Mouse (Mus musculus) CH12.LX (cell line): ENCODE results near the gene Dner. TPM values are rescaled to one million over a fixed set of nuclear protein-coding genes. Genes with fewer than 3 reads are reported as not detected.

Experiments
- DNase-seq: peaks from one replicate; pipeline ENCODE4 v3.0.0-alpha.2; 2013; ENCODE audit errors: extremely low read depth
- H3K27ac ChIP-seq: 2 replicates; pipeline ENCODE4 v1.5.1; 2012; ENCODE audit warnings: low read depth, mild to moderate bottlenecking, control low read depth, moderate library complexity; ENCODE audit not compliant: insufficient read depth
- H3K27me3 ChIP-seq: replicated peaks from 2 replicates; pipeline ENCODE3; 2012; ENCODE audit warnings: inconsistent platforms
- H3K36me3 ChIP-seq, 2 experiments: replicated peaks in 1 of 2; 2 replicates each; pipeline versions ENCODE3 to v1.6.1; 2012; ENCODE audit warnings: inconsistent platforms in 1 of 2, low read length in 1 of 2, mild to moderate bottlenecking in 1 of 2, mixed read lengths in 1 of 2, moderate library complexity in 1 of 2; ENCODE audit not compliant: control insufficient read depth in 1 of 2, insufficient read depth in 1 of 2
- H3K4me1 ChIP-seq, 2 experiments: 2 replicates each; pipeline ENCODE4 v1.6.1; 2012; ENCODE audit warnings: inconsistent platforms in 1 of 2, moderate library complexity in 1 of 2; ENCODE audit not compliant: insufficient read depth in 2 of 2, control insufficient read depth in 1 of 2
- H3K4me2 ChIP-seq: 2 replicates; pipeline ENCODE4 v1.6.1; 2012; ENCODE audit warnings: low read depth, mild to moderate bottlenecking, control low read depth; ENCODE audit not compliant: poor library complexity, insufficient read depth, severe bottlenecking
- H3K4me3 ChIP-seq, 3 experiments: fragments of 150-350 bp in 1 of 3; sonication (generic) in 1 of 3; replicated peaks in 1 of 3; 2 replicates each; pipeline versions ENCODE3 to v1.5.1; 2011 to 2012; ENCODE audit warnings: low read depth in 2 of 3, low read length in 2 of 3, mild to moderate bottlenecking in 2 of 3, moderate library complexity in 2 of 3, control low read depth in 1 of 3, improper control_type of control experiment in 1 of 3, inconsistent platforms in 1 of 3, mixed read lengths in 1 of 3; ENCODE audit not compliant: poor library complexity in 1 of 3
- H3K79me2 ChIP-seq: replicated peaks from 2 replicates; pipeline ENCODE4 v1.6.1; 2012; ENCODE audit warnings: mild to moderate bottlenecking, moderate library complexity; ENCODE audit not compliant: control insufficient read depth, poor library complexity, insufficient read depth, severe bottlenecking; ENCODE audit errors: extremely low read depth
- H3K9ac ChIP-seq: 2 replicates; pipeline ENCODE4 v1.6.1; 2012; ENCODE audit warnings: low read depth, mild to moderate bottlenecking, control low read depth, moderate library complexity; ENCODE audit not compliant: insufficient read depth
- H3K9me3 ChIP-seq: replicated peaks from 2 replicates; pipeline ENCODE3; 2012; ENCODE audit warnings: low read length, inconsistent platforms, mixed read lengths
- BHLHE40 ChIP-seq: IDR thresholded peaks from 2 replicates; pipeline ENCODE4 v1.6.1; 2011; ENCODE audit warnings: mild to moderate bottlenecking, low read depth, low read length, improper control_type of control experiment
- CHD1 ChIP-seq: IDR thresholded peaks from 2 replicates; pipeline ENCODE4 v1.6.1; 2012; ENCODE audit warnings: low read depth, low read length, improper control_type of control experiment, inconsistent platforms
- CHD2 ChIP-seq: IDR thresholded peaks from 2 replicates; pipeline ENCODE4 v1.6.1; 2011; ENCODE audit warnings: low read length, improper control_type of control experiment
- CTCF ChIP-seq, 2 experiments: IDR thresholded peaks in 1 of 2; conservative IDR thresholded peaks in 1 of 2; 2 replicates each; pipeline ENCODE4 v1.5.1; 2011 to 2012; ENCODE audit warnings: low read depth in 2 of 2, low read length in 2 of 2, improper control_type of control experiment in 1 of 2, inconsistent platforms in 1 of 2, mild to moderate bottlenecking in 1 of 2, moderate library complexity in 1 of 2
- EP300 ChIP-seq: IDR thresholded peaks from 2 replicates; pipeline ENCODE4 v1.6.1; 2011; ENCODE audit warnings: low read length, improper control_type of control experiment
- GABPA ChIP-seq: IDR thresholded peaks from 2 replicates; pipeline ENCODE4 v1.6.1; 2012; ENCODE audit warnings: low read depth, low read length, improper control_type of control experiment, inconsistent platforms; ENCODE audit not compliant: insufficient replicate concordance
- HCFC1 ChIP-seq: IDR thresholded peaks from 2 replicates; pipeline ENCODE4 v1.6.1; 2012; ENCODE audit warnings: low read depth, mild to moderate bottlenecking, inconsistent platforms, low read length, improper control_type of control experiment
- JUN ChIP-seq: IDR thresholded peaks from 2 replicates; pipeline ENCODE4 v1.6.1; 2011; ENCODE audit warnings: low read depth, mild to moderate bottlenecking, low read length, improper control_type of control experiment, moderate library complexity; ENCODE audit not compliant: insufficient read depth
- KAT2A ChIP-seq: IDR thresholded peaks from 2 replicates; pipeline ENCODE4 v1.6.1; 2012; ENCODE audit warnings: low read length, improper control_type of control experiment, inconsistent platforms; ENCODE audit not compliant: insufficient replicate concordance
- MAZ ChIP-seq: IDR thresholded peaks from 2 replicates; pipeline ENCODE4 v1.6.1; 2012; ENCODE audit warnings: low read depth, mild to moderate bottlenecking, inconsistent platforms, low read length, improper control_type of control experiment, moderate library complexity
- MEF2A ChIP-seq: IDR thresholded peaks from 2 replicates; pipeline ENCODE4 v1.6.1; 2014; ENCODE audit warnings: low read depth, mild to moderate bottlenecking, inconsistent platforms, low read length, improper control_type of control experiment, borderline replicate concordance
- MYC ChIP-seq: IDR thresholded peaks from 2 replicates; pipeline ENCODE4 v1.6.1; 2011; ENCODE audit warnings: low read depth, mild to moderate bottlenecking, improper control_type of control experiment, low read length
- POLR2A ChIP-seq: IDR thresholded peaks from 2 replicates; pipeline ENCODE4 v1.6.1; 2011; ENCODE audit warnings: low read depth, mild to moderate bottlenecking, improper control_type of control experiment, low read length
- RAD21 ChIP-seq: IDR thresholded peaks from 2 replicates; pipeline ENCODE4 v1.6.1; 2011; ENCODE audit warnings: low read depth, mild to moderate bottlenecking, low read length, improper control_type of control experiment, moderate library complexity
- RCOR1 ChIP-seq: conservative IDR thresholded peaks from 2 replicates; pipeline ENCODE4 v1.6.1; 2012; ENCODE audit warnings: low read depth, mild to moderate bottlenecking, inconsistent platforms, low read length, improper control_type of control experiment
- SIN3A ChIP-seq: IDR thresholded peaks from 2 replicates; pipeline ENCODE4 v1.6.1; 2012; ENCODE audit warnings: low read length, improper control_type of control experiment, inconsistent platforms
- TBP ChIP-seq: conservative IDR thresholded peaks from 2 replicates; pipeline ENCODE4 v1.6.1; 2011; ENCODE audit warnings: low read depth, low read length, improper control_type of control experiment
- TCF12 ChIP-seq: IDR thresholded peaks from 2 replicates; pipeline ENCODE4 v1.6.1; 2014; ENCODE audit warnings: low read depth, mild to moderate bottlenecking, inconsistent platforms, low read length, improper control_type of control experiment
- UBTF ChIP-seq: IDR thresholded peaks from 2 replicates; pipeline ENCODE4 v1.6.1; 2012; ENCODE audit warnings: low read depth, mild to moderate bottlenecking, inconsistent platforms, low read length, improper control_type of control experiment, moderate library complexity
- USF1 ChIP-seq: IDR thresholded peaks from 2 replicates; pipeline ENCODE4 v1.6.1; 2014; ENCODE audit warnings: low read depth, mild to moderate bottlenecking, inconsistent platforms, low read length, improper control_type of control experiment
- ZC3H11A ChIP-seq: IDR thresholded peaks from 2 replicates; pipeline ENCODE4 v1.6.1; 2012; ENCODE audit warnings: low read depth, mild to moderate bottlenecking, inconsistent platforms, low read length, improper control_type of control experiment
- ZKSCAN1 ChIP-seq: IDR thresholded peaks from 2 replicates; pipeline ENCODE4 v1.6.1; 2012; ENCODE audit warnings: low read depth, inconsistent platforms, low read length, improper control_type of control experiment, borderline replicate concordance
- ZMIZ1 ChIP-seq: IDR thresholded peaks from 2 replicates; pipeline ENCODE4 v1.6.1; 2012; ENCODE audit warnings: low read depth, mild to moderate bottlenecking, inconsistent platforms, low read length, improper control_type of control experiment
- ZNF384 ChIP-seq: IDR thresholded peaks from 2 replicates; pipeline ENCODE4 v1.6.1; 2012; ENCODE audit warnings: low read depth, low read length, improper control_type of control experiment, inconsistent platforms
- dilution Hi-C: fragments of 300-500 bp; cut with MboI; formaldehyde crosslinking; loops from 2 replicates; pipeline ENCODE4 v1.14.3; 2020; ENCODE audit warnings: low sequenced_read_pairs; ENCODE audit not compliant: extremely low pct_unique_long_range_greater_than_20kb, extremely low pct_ligation_motif_present
- in situ Hi-C: fragments of 300-500 bp; cut with MboI; formaldehyde crosslinking; loops from 3 replicates; pipeline ENCODE4 v1.14.3; 2019; ENCODE audit warnings: low sequenced_read_pairs, low pct_ligation_motif_present, low pct_unique_long_range_greater_than_20kb, mixed read lengths
- polyA plus RNA-seq: library from polyadenylated mRNA; unstranded; fragments of >175 nt; gene quantifications from 2 replicates; pipeline ENCODE4 v1.2.1, GENCODE M21; 2012; ENCODE audit warnings: low read depth; ENCODE audit not compliant: insufficient read length
- total RNA-seq, 2 experiments: library from RNA; depleted of rRNA; stranded (reverse); fragments of 300-350 nt in 1 of 2; fragments of >200 nt in 1 of 2; gene quantifications; 2 replicates each; pipeline ENCODE4 v1.2.3; 2012 to 2014

Gene Dner
- total and polyA plus RNA-seq, 3 experiments: not detected

DNA sequence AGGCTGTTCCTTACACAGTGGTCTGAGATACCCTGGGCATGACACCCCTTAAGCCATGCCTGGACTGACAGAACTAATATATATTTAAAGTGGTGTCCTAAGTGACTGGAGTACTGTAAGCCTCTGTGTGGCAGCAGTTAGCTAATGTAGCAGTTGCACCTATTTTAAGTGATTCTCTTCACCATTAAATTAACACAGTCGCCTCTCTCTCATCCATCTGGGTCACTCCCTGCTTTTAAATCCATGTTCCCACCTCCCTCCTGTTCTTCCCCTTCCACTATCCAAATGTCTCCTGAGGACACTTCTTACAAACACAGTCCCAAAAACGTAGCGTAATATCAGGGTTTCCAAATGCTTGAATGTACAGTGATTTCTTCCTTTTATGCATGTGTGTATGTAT, 281.6 kb downstream of the Dner start:
- no peak for TF ChIP-seq ZC3H11A
- no peak for TF ChIP-seq TBP
- TF ChIP-seq RCOR1: no peak
- no peak for TF ChIP-seq ZMIZ1
- TF ChIP-seq EP300: no peak
- no peak for TF ChIP-seq HCFC1
- TF ChIP-seq RAD21: no peak
- TF ChIP-seq USF1: no peak
- TF ChIP-seq, all 38 proteins: peak for 0
- Histone ChIP-seq H3K36me3 (no peaks in the 10 kb centered on the region), H3K79me2 (no peaks in the 10 kb centered on the region), H3K9me3 (no peaks in the 10 kb centered on the region), H3K27ac (no peak overlapping the region), H3K4me3 (no peak overlapping the region), H3K9ac (no peak overlapping the region), H3K27me3 (no peaks in the 10 kb centered on the region), H3K4me2 (no peak overlapping the region), H3K4me1 (no peaks in the 10 kb centered on the region)
- no peak for DNase-seq
- dilution Hi-C loops: no loop called here
- in situ Hi-C loops: no loop called here

DNA sequence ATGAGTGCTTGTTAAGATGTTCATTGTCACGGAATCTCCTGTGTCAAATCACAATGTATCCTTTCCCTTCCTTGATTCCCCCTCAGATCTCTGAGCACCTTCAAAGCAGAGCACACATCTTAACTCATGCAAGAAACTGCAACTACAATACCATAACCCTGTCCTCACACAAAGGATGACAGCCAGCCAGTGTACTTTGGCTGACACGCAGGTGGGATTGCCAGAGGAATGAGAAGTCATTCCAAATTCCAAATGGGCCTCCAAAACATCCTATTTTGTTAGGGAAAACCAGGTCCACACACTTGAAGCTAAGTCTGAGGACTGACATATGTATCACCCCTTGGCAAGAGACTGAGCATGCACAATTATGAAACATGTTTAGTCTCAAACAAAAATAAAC, 286.5 kb downstream of the Dner start:
- no peak for TF ChIP-seq CHD1
- no peak for TF ChIP-seq RAD21
- no peak for TF ChIP-seq MEF2A
- TF ChIP-seq ZNF384: no peak
- no peak for TF ChIP-seq CTCF (conservative IDR thresholded peaks at IDR 0.05 in 1 of 2, IDR thresholded peaks at IDR 0.05 in 1 of 2; ENCODE audit: low read depth in 2 of 2, low read length in 2 of 2)
- no peak for TF ChIP-seq SIN3A
- no peak for TF ChIP-seq USF1
- no peak for TF ChIP-seq JUN
- no peak for TF ChIP-seq MAZ
- TF ChIP-seq TCF12: no peak
- TF ChIP-seq CHD2: no peak
- TF ChIP-seq ZKSCAN1: no peak
- no peak for TF ChIP-seq UBTF
- no peak for TF ChIP-seq BHLHE40
- TF ChIP-seq MYC: no peak
- TF ChIP-seq GABPA: no peak
- no peak for TF ChIP-seq ZMIZ1
- TF ChIP-seq POLR2A: no peak
- TF ChIP-seq KAT2A: no peak
- TF ChIP-seq ZC3H11A: no peak
- TF ChIP-seq, all 38 proteins: peak for 0
- peaks cover 0 to 5% of the 10 kb centered on the region in 2 experiments; a peak in 1 of 4 replicates for H3K4me1 ChIP-seq
- H3K36me3 ChIP-seq: no peaks in the 10 kb centered on the region
- no peak overlapping the region for H3K9ac ChIP-seq
- dilution Hi-C loops: no loop called here
- no peaks in the 10 kb centered on the region for H3K27me3 ChIP-seq
- in situ Hi-C loops: no loop called here
- no peak overlapping the region for H3K27ac ChIP-seq
- no peaks in the 10 kb centered on the region for H3K79me2 ChIP-seq
- no peaks in the 10 kb centered on the region for H3K9me3 ChIP-seq
- no peak for DNase-seq
- H3K4me2 ChIP-seq: no peak overlapping the region
- H3K4me3 ChIP-seq: no peak overlapping the region
